Mouse (Mus musculus) heart, postnatal 0 days (tissue): ENCODE data around the gene Fer.

Experiments
- CTCF ChIP-seq: IDR thresholded peaks from 2 replicates; pipeline ENCODE4 v1.5.1; 2016; ENCODE audit warnings: antibody characterized with exemption, control low read depth, low read depth
- EP300 ChIP-seq: IDR thresholded peaks from 2 replicates; pipeline ENCODE4 v1.6.1; 2016; ENCODE audit warnings: antibody characterized with exemption, low read depth

DNA sequence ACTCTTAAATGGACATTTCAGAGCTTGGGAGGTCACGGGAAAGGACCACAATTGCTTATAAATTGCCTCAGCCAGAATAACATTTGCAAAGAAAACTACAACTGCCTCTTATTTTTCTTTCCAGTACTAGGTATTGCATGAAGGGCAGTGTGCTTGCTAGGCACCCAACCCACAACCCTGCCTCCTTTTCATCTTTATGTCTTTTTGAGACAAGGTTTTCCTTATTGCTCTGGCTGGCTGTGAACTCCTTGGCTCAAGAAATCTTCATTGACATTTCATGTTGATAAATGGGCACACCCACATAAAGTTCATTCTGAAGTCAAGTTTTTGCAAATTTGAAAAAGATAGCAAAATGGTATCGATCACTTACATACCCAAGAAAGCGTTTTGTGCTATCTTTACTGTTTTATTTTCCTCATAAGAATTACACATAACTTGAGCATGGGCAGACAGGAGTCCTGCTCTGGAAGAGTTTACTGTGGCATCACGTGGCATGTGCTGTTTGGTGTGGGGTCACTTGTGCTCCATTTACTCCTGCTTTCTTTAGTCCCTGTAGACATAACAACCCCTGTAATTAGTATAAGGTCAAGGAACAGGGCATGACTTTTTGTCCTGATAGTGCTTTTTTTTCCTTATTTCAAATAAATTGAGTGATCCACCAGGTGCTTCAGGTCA, 142.8 kb downstream of the Fer start:
- TF ChIP-seq EP300 = no peak
- TF ChIP-seq CTCF = no peak
